Mouse (Mus musculus) G1E (cell line): ENCODE data around the gene Gm45062.

Experiments used
- CTCF ChIP-seq: IDR thresholded peaks from 2 replicates; pipeline ENCODE4 v1.5.1; 2012; ENCODE audit warnings: low read depth, low read length, inconsistent platforms, mixed read lengths
- GATA1 ChIP-seq: IDR thresholded peaks from 2 replicates; pipeline ENCODE4 v1.6.1; 2012; ENCODE audit warnings: borderline replicate concordance, low read length, inconsistent platforms, mixed read lengths
- GATA2 ChIP-seq: IDR thresholded peaks from 2 replicates; pipeline ENCODE4 v1.6.1; 2012; ENCODE audit warnings: low read depth, low read length, inconsistent platforms, borderline replicate concordance
- POLR2AphosphoS5 ChIP-seq: IDR thresholded peaks from 2 replicates; pipeline ENCODE4 v1.6.1; 2012; ENCODE audit warnings: low read depth, low read length, inconsistent platforms; ENCODE audit not compliant: insufficient replicate concordance
- TAL1 ChIP-seq: conservative IDR thresholded peaks from 2 replicates; pipeline ENCODE4 v1.6.1; 2012; ENCODE audit warnings: low read depth, low read length, inconsistent platforms, mixed read lengths

- TF ChIP-seq CTCF (no peak), GATA1 (no peak), POLR2AphosphoS5 (no peak), TAL1 (no peak), GATA2 (no peak)
These were observed 381.6 kb downstream of the Gm45062 start for GRCm38 (mm10) chr6:8640863-8641262.
